In genomic region chr16:13357806-13358679, GRCm38 (mm10) we compare ENCODE assay signal across 8 mouse cellular contexts.
DNase-seq lines count a peak whose midpoint lies in the region; ATAC-seq lines count a peak whose summit lies in the region.

No protein-coding gene starts in this region.

- H3K27me3 ChIP-seq in embryonic facial prominence, embryonic 11.5 days (ENCODE audit: control insufficient read depth, insufficient read depth, low read length): no peaks in the 10 kb centered on the region
- H3K27me3 ChIP-seq in midbrain, embryonic 12.5 days: no peaks in the 10 kb centered on the region
- no peaks in the 10 kb centered on the region for H3K27me3 ChIP-seq in stomach, embryonic 15.5 days (replicated peaks)

- intact Hi-C loops in left cerebral cortex, postnatal 36 days (cut with DNase I): loop anchor here (2.0 kb wide), 3 partner anchors 101 to 197 kb away; partner anchors contain the start of gene Mrtfb

- WGBS in embryonic facial prominence, embryonic 11.5 days: 19% methylated on average over 15 of the region's 15 CpGs
- 22% methylated on average over 15 of the region's 15 CpGs for whole genome bisulfite sequencing in midbrain, embryonic 12.5 days
- WGBS in stomach, embryonic 15.5 days: 13% methylated on average over 15 of the region's 15 CpGs

- peak; percentile 67 for DNase-seq in adrenal gland, postnatal 10 days
- DNase-seq in embryonic facial prominence, embryonic 11.5 days (ENCODE audit: low spot score): peak; percentile 78
- DNase-seq in heart, adult 18-20 months: peak; percentile 81 to 85
- peak; percentile 74 for DNase-seq in kidney, adult 18-20 months
- DNase-seq in left cerebral cortex, postnatal 36 days (ENCODE audit: low spot score in 2 of 2): peak; percentile 80 to 82
- DNase-seq in T-cell, adult 2 months (ENCODE audit: low spot score): no peak

- H3K4me1 ChIP-seq in embryonic facial prominence, embryonic 11.5 days (ENCODE audit: control insufficient read depth, insufficient read depth, low read length): no peaks in the 10 kb centered on the region
- peaks cover 19% of the 10 kb centered on the region for H3K4me1 ChIP-seq in midbrain, embryonic 12.5 days
- peaks cover 25% of the 10 kb centered on the region for H3K4me1 ChIP-seq in stomach, embryonic 15.5 days

- peak overlapping the region; percentile 14; the same call in 1 of the 2 replicates for H3K4me2 ChIP-seq in embryonic facial prominence, embryonic 11.5 days (ENCODE audit: low read depth, low read length)
- peak overlapping the region; percentile 42 for H3K4me2 ChIP-seq in midbrain, embryonic 12.5 days (replicated peaks)
- H3K4me2 ChIP-seq in stomach, embryonic 15.5 days: peak overlapping the region; percentile 46

- ATAC-seq in embryonic facial prominence, embryonic 11.5 days (replicated peaks; ENCODE audit: insufficient number of reproducible peaks, low FRiP score, low TSS enrichment, low read depth): peak; percentile 55
- ATAC-seq in midbrain, embryonic 12.5 days (ENCODE audit: low FRiP score, low read depth): peak; percentile 82
- ATAC-seq in stomach, embryonic 15.5 days (ENCODE audit: insufficient read depth, low FRiP score, low read depth): peak; percentile 59

- H3K36me3 ChIP-seq in embryonic facial prominence, embryonic 11.5 days (replicated peaks; ENCODE audit: control insufficient read depth, insufficient read depth, low read depth, low read length): no peaks in the 10 kb centered on the region
- H3K36me3 ChIP-seq in midbrain, embryonic 12.5 days: no peaks in the 10 kb centered on the region
- H3K36me3 ChIP-seq in stomach, embryonic 15.5 days: no peaks in the 10 kb centered on the region

- H3K9ac ChIP-seq in embryonic facial prominence, embryonic 11.5 days (replicated peaks; ENCODE audit: low read length): no peak overlapping the region
- H3K9ac ChIP-seq in midbrain, embryonic 12.5 days (replicated peaks): peak overlapping the region; percentile 20
- no peak overlapping the region for H3K9ac ChIP-seq in stomach, embryonic 15.5 days

- no peak overlapping the region for H3K27ac ChIP-seq in embryonic facial prominence, embryonic 11.5 days (replicated peaks; ENCODE audit: low read depth, low read length)
- H3K27ac ChIP-seq in midbrain, embryonic 12.5 days (replicated peaks): peak overlapping the region; percentile 39
- H3K27ac ChIP-seq in stomach, embryonic 15.5 days: peak overlapping the region; percentile 74

- no peak overlapping the region for H3K4me3 ChIP-seq in embryonic facial prominence, embryonic 11.5 days (ENCODE audit: low read depth, low read length)
- peak overlapping the region; percentile 9 for H3K4me3 ChIP-seq in midbrain, embryonic 12.5 days
- peak overlapping the region; percentile 4; the same call in 1 of the 2 replicates for H3K4me3 ChIP-seq in stomach, embryonic 15.5 days (replicated peaks)

- H3K9me3 ChIP-seq in embryonic facial prominence, embryonic 11.5 days (replicated peaks; ENCODE audit: control insufficient read depth, low read length): no peaks in the 10 kb centered on the region
- no peaks in the 10 kb centered on the region for H3K9me3 ChIP-seq in midbrain, embryonic 12.5 days
- no peaks in the 10 kb centered on the region for H3K9me3 ChIP-seq in stomach, embryonic 15.5 days
